In the genomic region with DNA sequence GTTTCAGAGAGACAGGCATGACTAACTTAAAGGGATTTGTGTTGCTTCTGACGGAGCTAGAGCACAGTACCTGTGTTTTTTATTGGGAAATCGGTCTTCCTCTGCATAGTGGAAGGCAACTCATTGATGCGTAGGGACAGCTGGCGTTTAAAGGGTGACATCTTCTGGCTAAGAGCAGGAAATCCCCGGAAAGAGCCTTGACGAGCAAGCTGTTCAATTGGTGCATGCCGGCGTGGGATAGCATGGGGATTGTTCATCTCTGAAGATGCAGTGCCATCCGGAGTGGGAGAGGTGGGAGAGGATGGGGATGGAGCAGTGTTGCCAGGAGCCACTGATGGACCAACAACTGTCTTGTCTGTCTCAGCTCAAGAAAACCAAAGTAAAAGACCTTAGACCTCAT, we compare ENCODE assay signal across 13 mouse cellular contexts. TPM values are rescaled to one million over a fixed set of nuclear protein-coding genes. Genes with fewer than 3 reads are reported as not detected.
A peak's percentile ranks its signal among the peaks of the same experiment; 100 is the strongest.
DNase-seq lines count a peak whose midpoint lies in the region; ATAC-seq and TF ChIP-seq lines count a peak whose summit lies in the region.
"Had no signal": no experiment of that assay in that cellular context is flagged by ENCODE, and none has a peak within 500 bp of the region (broad histone marks: within the 10 kb centered on the region; RNA-seq: fewer than 3 reads in every experiment).

No protein-coding gene starts in this region.

- H3K27me3 ChIP-seq in heart, postnatal 0 days (ENCODE audit: control insufficient read depth, insufficient read depth, low read length), result no peaks in the 10 kb centered on the region
- H3K27me3 ChIP-seq in heart, embryonic 12.5 days (replicated peaks), result no peaks in the 10 kb centered on the region
- H3K27me3 ChIP-seq: embryonic facial prominence, embryonic 12.5 days; liver, embryonic 15.5 days had no signal

- H3K36me3 ChIP-seq in heart, postnatal 0 days (replicated peaks; ENCODE audit: control insufficient read depth, insufficient read depth, low read length), result peaks cover 79% of the 10 kb centered on the region
- H3K36me3 ChIP-seq in heart, embryonic 12.5 days, result peaks cover 82% of the 10 kb centered on the region

- no peak overlapping the region for H3K9ac ChIP-seq in heart, postnatal 0 days (replicated peaks; ENCODE audit: low read depth, low read length)
- H3K9ac ChIP-seq in heart, embryonic 12.5 days, result no peak overlapping the region
- H3K9ac ChIP-seq: embryonic facial prominence, embryonic 12.5 days; liver, embryonic 15.5 days had no signal

- H3K27ac ChIP-seq in heart, postnatal 0 days (ENCODE audit: low read depth), result no peak overlapping the region
- no peak overlapping the region for H3K27ac ChIP-seq in heart, embryonic 12.5 days (ENCODE audit: poor library complexity, severe bottlenecking)
- H3K27ac ChIP-seq: embryonic facial prominence, embryonic 12.5 days; liver, embryonic 15.5 days had no signal

- ATAC-seq in heart, postnatal 0 days (ENCODE audit: insufficient read depth, low read depth), result no peak
- no peak for ATAC-seq in heart, embryonic 12.5 days (ENCODE audit: insufficient number of reproducible peaks, low FRiP score)

- no peak for TF ChIP-seq EP300 in heart, postnatal 0 days (IDR thresholded peaks at IDR 0.05; ENCODE audit: low read depth)

- no peaks in the 10 kb centered on the region for H3K4me1 ChIP-seq in heart, postnatal 0 days (ENCODE audit: control insufficient read depth, insufficient read depth)
- 0 out of 2 replicates have a peak, but pooled peaks cover 5% of the 10 kb centered on the region for H3K4me1 ChIP-seq in heart, embryonic 12.5 days (replicated peaks)
- H3K4me1 ChIP-seq: embryonic facial prominence, embryonic 12.5 days; liver, embryonic 15.5 days had no signal

- no peak overlapping the region for H3K4me3 ChIP-seq in heart, postnatal 0 days (ENCODE audit: low read depth, low read length)
- no peak overlapping the region for H3K4me3 ChIP-seq in heart, embryonic 12.5 days
- H3K4me3 ChIP-seq: embryonic facial prominence, embryonic 12.5 days; liver, embryonic 15.5 days; myocyte had no signal

- no peak overlapping the region for H3K4me2 ChIP-seq in heart, postnatal 0 days (ENCODE audit: low read depth, low read length)
- no peak overlapping the region for H3K4me2 ChIP-seq in heart, embryonic 12.5 days
- H3K4me2 ChIP-seq: embryonic facial prominence, embryonic 12.5 days; liver, embryonic 15.5 days had no signal

- peaks cover 7% of the 10 kb centered on the region for H3K9me3 ChIP-seq in heart, postnatal 0 days (replicated peaks; ENCODE audit: control insufficient read depth, low read length)
- no peaks in the 10 kb centered on the region; the same call in 1 of the 2 replicates for H3K9me3 ChIP-seq in heart, embryonic 12.5 days (replicated peaks)
- H3K9me3 ChIP-seq: liver, embryonic 15.5 days had no signal

- WGBS in heart, postnatal 0 days, result 72% methylated on average over 9 of the region's 9 CpGs
- 65% methylated on average over 9 of the region's 9 CpGs for WGBS in heart, embryonic 12.5 days

- DNase-seq in heart, postnatal 0 days (ENCODE audit: low spot score), result no peak
- DNase-seq in right cerebral cortex, adult 18-20 months, result peak; percentile 65
- DNase-seq in right cerebral cortex, postnatal 14 days, result no peak
- DNase-seq in layer of hippocampus, adult 9-10 months (ENCODE audit: low spot score), result peak; percentile 20
- DNase-seq in telencephalon, adult 2 months (ENCODE audit: low read depth, low spot score), result peak; percentile 62
- no peak for DNase-seq in urinary bladder, adult 18-20 months (ENCODE audit: low spot score in 2 of 2)
- DNase-seq in lung, postnatal 14 days, result no peak
- DNase-seq: adrenal gland, postnatal 10 days; kidney, postnatal 25 days had no signal

- TF ChIP-seq CTCF in heart, postnatal 0 days (IDR thresholded peaks at IDR 0.05; ENCODE audit: low read depth), result 0 out of 2 replicates have a peak, but pooled peaks have one; percentile 10

RNA-seq across cellular contexts. Expression of a gene that starts 37.5 kb away (rescaled TPM):
- total RNA-seq in heart, postnatal 0 days (2014; rRNA removed; ENCODE audit: low replicate concordance), result 11.7 and 13.1 TPM in 2 replicates
- polyA plus RNA-seq in heart, postnatal 0 days (2015; fragmentation: Nextera tagmentation; extraction: Ambion mirVana), result 1.2 and 1.4 TPM in 2 replicates
- 0.22 and 0.23 TPM in 2 replicates for polyA plus RNA-seq in heart, embryonic 12.5 days (2016; fragmentation: Nextera tagmentation; extraction: Ambion mirVana)

Comparison
In these comparisons a context has a peak if more than half of its experiments do, and no peak if none do; other contexts are left out.
1. DNase-seq: peak in right cerebral cortex, adult 18-20 months (single experiment), layer of hippocampus, adult 9-10 months (single experiment) and telencephalon, adult 2 months (single experiment); none in heart, postnatal 0 days (single experiment), right cerebral cortex, postnatal 14 days (single experiment), urinary bladder, adult 18-20 months (0 of 2) and lung, postnatal 14 days (single experiment).